Mouse (Mus musculus): ENCODE measurements around the gene Esr1.
"Not testable (repeated sequence)": the region's sequence is repeated elsewhere in the genome, so short reads cannot be mapped to it uniquely, and the experiment has no call there.

The Esr1 gene

GRCm38 (mm10) chr10:4611386-4612155 is at the start of gene Esr1:
Gene Esr1, plus strand, starts transcription at chr10:4611593.
- peak; percentile 12 for DNase-seq (ENCODE audit: low spot score)

- DNase-seq (ENCODE audit: low spot score) = no peak
Observed at GRCm38 (mm10) chr10:4565148-4565547, 46.2 kb upstream of the Esr1 start.

GRCm38 (mm10) chr10:4570778-4571177 is 40.6 kb upstream of the Esr1 start:
- DNase-seq (ENCODE audit: low spot score) = no peak

- no peak for DNase-seq (ENCODE audit: low spot score)
Observed at GRCm38 (mm10) chr10:4571304-4571703, 40.1 kb upstream of the Esr1 start.

GRCm38 (mm10) chr10:4581905-4582304 is 29.5 kb upstream of the Esr1 start:
- no peak for DNase-seq (ENCODE audit: low spot score)

GRCm38 (mm10) chr10:4586691-4587090 is 24.7 kb upstream of the Esr1 start:
- no peak for DNase-seq (ENCODE audit: low spot score)

- no peak for DNase-seq (ENCODE audit: low spot score)
Observed at GRCm38 (mm10) chr10:4589576-4589975, 21.8 kb upstream of the Esr1 start.

GRCm38 (mm10) chr10:4590956-4591355 is 20.4 kb upstream of the Esr1 start:
- DNase-seq (ENCODE audit: low spot score) = no peak

- DNase-seq (ENCODE audit: low spot score) = no peak
Observed at GRCm38 (mm10) chr10:4593828-4594227, 17.6 kb upstream of the Esr1 start.

- DNase-seq (ENCODE audit: low spot score) = no peak
Observed at GRCm38 (mm10) chr10:4597211-4597610, 14.2 kb upstream of the Esr1 start.

- no peak for DNase-seq (ENCODE audit: low spot score)
Observed at GRCm38 (mm10) chr10:4598244-4598842, 13.1 kb upstream of the Esr1 start.

GRCm38 (mm10) chr10:4598916-4599315 is 12.5 kb upstream of the Esr1 start:
- no peak for DNase-seq (ENCODE audit: low spot score)

GRCm38 (mm10) chr10:4599591-4599990 is 11.8 kb upstream of the Esr1 start:
- DNase-seq (ENCODE audit: low spot score) = no peak

GRCm38 (mm10) chr10:4600796-4601474 is 10.5 kb upstream of the Esr1 start:
- DNase-seq (ENCODE audit: low spot score) = no peak

- DNase-seq (ENCODE audit: low spot score) = not testable (repeated sequence)
Observed at GRCm38 (mm10) chr10:4601612-4602011, 9.8 kb upstream of the Esr1 start.

- no peak for DNase-seq (ENCODE audit: low spot score)
Observed at GRCm38 (mm10) chr10:4602466-4602865, 8.9 kb upstream of the Esr1 start.

- no peak for DNase-seq (ENCODE audit: low spot score)
Observed at GRCm38 (mm10) chr10:4604527-4605209, 6.7 kb upstream of the Esr1 start.

GRCm38 (mm10) chr10:4610234-4610633 is 1.2 kb upstream of the Esr1 start:
- DNase-seq (ENCODE audit: low spot score) = no peak

GRCm38 (mm10) chr10:4612313-4613036 is 1.1 kb downstream of the Esr1 start:
- DNase-seq (ENCODE audit: low spot score) = no peak

- DNase-seq (ENCODE audit: low spot score) = no peak
Observed at GRCm38 (mm10) chr10:4618026-4618425, 6.6 kb downstream of the Esr1 start.

GRCm38 (mm10) chr10:4618686-4619085 is 7.3 kb downstream of the Esr1 start:
- DNase-seq (ENCODE audit: low spot score) = no peak

GRCm38 (mm10) chr10:4619426-4619825 is 8.0 kb downstream of the Esr1 start:
- not testable (repeated sequence) for DNase-seq (ENCODE audit: low spot score)
